Mouse (Mus musculus): Measurements from ENCODE around the gene Glmp. TPM values are rescaled to one million over a fixed set of nuclear protein-coding genes. Genes with fewer than 3 reads are reported as not detected.
A peak's percentile ranks its signal among the peaks of the same experiment; 100 is the strongest.
"Not testable (repeated sequence)": the region's sequence is repeated elsewhere in the genome, so short reads cannot be mapped to it uniquely, and the experiment has no call there.

The Glmp gene
- polyA plus RNA-seq (2016; fragmentation: Nextera tagmentation; extraction: Ambion mirVana) = 167 and 172 TPM in 2 replicates

- under 1% methylated on average over 10 of the region's 10 CpGs for WGBS
- H3K4me2 ChIP-seq = peak within 1 kb of the TSS; percentile 88
- peaks cover 11% of the 10 kb centered on the region for H3K4me1 ChIP-seq (replicated peaks)
- peaks cover 62% of the 10 kb centered on the region for H3K36me3 ChIP-seq
- H3K27ac ChIP-seq (ENCODE audit: poor library complexity, severe bottlenecking) = no peak within 1 kb of the TSS
- peak within 1 kb of the TSS; percentile 85 for H3K4me3 ChIP-seq
- peak within 1 kb of the TSS; percentile 90 for H3K9ac ChIP-seq
- no peaks in the 10 kb centered on the region for H3K27me3 ChIP-seq (replicated peaks)
- H3K9me3 ChIP-seq (replicated peaks) = no peaks in the 10 kb centered on the region
- peak; percentile 83 for ATAC-seq (ENCODE audit: insufficient number of reproducible peaks, low FRiP score)
These were observed at the start of gene Glmp for GRCm38 (mm10) chr3:88324951-88325405. Gene Glmp, plus strand, starts transcription at chr3:88325023.

GRCm38 (mm10) chr3:88276121-88276520 lies 48.7 kb upstream of the Glmp start:
- no peak overlapping the region for H3K9ac ChIP-seq
- H3K27ac ChIP-seq (ENCODE audit: poor library complexity, severe bottlenecking) = no peak overlapping the region
- WGBS = 74% methylated on average over 2 of the region's 2 CpGs
- no peaks in the 10 kb centered on the region for H3K36me3 ChIP-seq
- H3K4me2 ChIP-seq = no peak overlapping the region
- no peaks in the 10 kb centered on the region for H3K27me3 ChIP-seq (replicated peaks)
- no peaks in the 10 kb centered on the region for H3K4me1 ChIP-seq (replicated peaks)
- no peak overlapping the region for H3K4me3 ChIP-seq
- no peak for ATAC-seq (ENCODE audit: insufficient number of reproducible peaks, low FRiP score)
- H3K9me3 ChIP-seq (replicated peaks) = no peaks in the 10 kb centered on the region

DNA sequence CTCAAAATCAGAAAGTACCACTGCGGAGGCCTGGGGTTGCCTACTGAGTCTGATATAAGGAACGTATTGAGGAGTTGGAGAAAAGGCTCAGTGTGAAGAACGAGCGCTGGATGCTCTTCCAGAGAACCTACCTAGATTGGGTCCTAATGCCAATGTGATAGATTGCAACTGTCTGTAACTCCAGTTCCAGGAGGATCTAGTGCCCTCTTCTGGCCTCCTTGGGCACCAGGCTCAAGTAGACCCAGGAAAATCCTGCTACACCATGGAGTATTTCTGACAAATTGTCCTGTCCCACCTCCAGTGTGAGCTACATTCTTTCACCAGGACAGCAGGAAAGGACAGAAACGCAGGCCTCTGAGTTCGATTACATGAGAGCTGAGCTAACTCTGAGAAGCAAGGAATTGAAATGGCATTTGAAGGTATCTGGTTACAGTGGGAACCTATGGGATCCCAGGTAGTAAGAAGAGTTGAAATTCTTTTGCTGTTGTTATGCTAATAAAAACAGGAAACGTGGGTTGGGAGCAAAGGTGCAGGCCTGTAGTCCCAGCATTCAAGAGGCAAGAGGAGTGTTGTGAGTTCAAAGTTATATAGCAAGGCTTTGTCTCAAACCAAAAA lies 48.2 kb upstream of the Glmp start:
- H3K9me3 ChIP-seq (replicated peaks) = no peaks in the 10 kb centered on the region
- no peak overlapping the region for H3K4me2 ChIP-seq
- WGBS = 39% methylated on average over 7 of the region's 7 CpGs
- ATAC-seq (ENCODE audit: insufficient number of reproducible peaks, low FRiP score) = no peak
- H3K27me3 ChIP-seq (replicated peaks) = no peaks in the 10 kb centered on the region
- H3K4me3 ChIP-seq = no peak overlapping the region
- H3K36me3 ChIP-seq = no peaks in the 10 kb centered on the region
- H3K4me1 ChIP-seq (replicated peaks) = no peaks in the 10 kb centered on the region
- no peak overlapping the region for H3K9ac ChIP-seq
- H3K27ac ChIP-seq (ENCODE audit: poor library complexity, severe bottlenecking) = no peak overlapping the region

DNA sequence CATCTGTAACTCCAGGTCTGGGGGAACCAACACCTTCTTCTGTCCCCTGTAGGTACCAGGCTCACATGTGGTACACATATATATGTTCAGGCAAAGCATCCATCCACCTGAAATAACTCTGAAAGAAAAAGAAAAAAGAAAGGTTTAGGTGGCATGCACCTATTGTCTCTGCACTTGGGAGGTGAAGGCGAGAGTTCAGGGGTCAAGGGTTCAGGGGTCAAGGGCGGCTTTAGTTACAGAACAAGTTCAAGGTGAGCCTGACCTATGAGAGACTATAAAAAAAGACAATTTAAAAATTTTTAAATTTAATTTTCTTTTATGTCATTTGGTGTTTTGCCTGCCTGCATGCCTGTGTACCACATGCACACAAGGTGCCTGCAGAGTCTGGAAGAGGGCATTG lies 44.8 kb upstream of the Glmp start:
- H3K4me2 ChIP-seq = no peak overlapping the region
- H3K36me3 ChIP-seq = peaks cover 3% of the 10 kb centered on the region; the same call in 1 of the 2 replicates
- no peak overlapping the region for H3K27ac ChIP-seq (ENCODE audit: poor library complexity, severe bottlenecking)
- no peak overlapping the region for H3K4me3 ChIP-seq
- H3K4me1 ChIP-seq (replicated peaks) = no peaks in the 10 kb centered on the region
- no peak overlapping the region for H3K9ac ChIP-seq
- 0 out of 2 replicates have a peak, but pooled peaks cover under 1% of the 10 kb centered on the region for H3K9me3 ChIP-seq (replicated peaks)
- WGBS = 78% methylated on average over 2 of the region's 2 CpGs
- no peaks in the 10 kb centered on the region for H3K27me3 ChIP-seq (replicated peaks)
- no peak for ATAC-seq (ENCODE audit: insufficient number of reproducible peaks, low FRiP score)

- not testable (repeated sequence) for H3K27ac ChIP-seq (ENCODE audit: poor library complexity, severe bottlenecking)
These were observed 43.5 kb upstream of the Glmp start for GRCm38 (mm10) chr3:88281141-88281916.

DNA sequence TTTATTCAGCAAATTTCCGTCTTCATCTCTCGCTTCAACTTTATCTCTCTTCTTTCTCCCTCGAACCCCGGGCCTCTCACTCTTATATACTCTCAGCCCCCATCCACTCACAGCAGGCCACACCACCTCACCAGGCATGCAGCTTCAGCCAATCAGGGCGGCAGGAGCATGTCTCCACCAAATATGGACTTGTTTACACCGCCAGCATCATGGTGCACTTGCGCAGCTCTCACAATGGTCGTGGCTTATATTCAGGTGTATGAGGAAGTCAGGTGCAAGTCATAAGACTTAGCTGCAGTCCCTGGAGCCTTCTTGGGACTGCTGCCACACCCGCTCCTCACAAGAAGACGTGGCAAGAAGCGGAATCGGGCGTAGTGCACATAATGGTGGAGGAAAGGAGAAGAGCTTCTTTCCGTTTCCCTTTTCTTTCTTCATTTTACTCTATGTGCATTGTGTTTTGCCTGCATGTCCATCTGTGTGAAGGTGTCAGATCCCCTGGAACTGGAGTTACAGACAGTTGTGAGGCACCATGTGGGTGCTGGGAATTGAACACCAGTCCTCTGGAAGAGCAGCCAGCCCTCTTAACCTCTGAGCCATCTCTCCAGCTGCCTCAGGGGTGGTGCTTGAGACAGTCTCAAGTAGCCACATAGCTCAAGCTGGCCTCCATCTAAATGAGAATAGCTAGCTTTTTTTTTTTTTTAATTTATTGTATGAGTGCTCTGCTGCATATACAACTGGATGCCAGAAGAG lies 39.8 kb upstream of the Glmp start:
- H3K4me3 ChIP-seq; H3K27ac ChIP-seq (ENCODE audit: poor library complexity, severe bottlenecking); H3K9me3 ChIP-seq (replicated peaks); H3K4me2 ChIP-seq; ATAC-seq (ENCODE audit: insufficient number of reproducible peaks, low FRiP score); H3K9ac ChIP-seq; H3K4me1 ChIP-seq (replicated peaks); H3K27me3 ChIP-seq (replicated peaks): not testable (repeated sequence)
- H3K36me3 ChIP-seq = peaks cover 17% of the 10 kb centered on the region
- 93% methylated on average over 14 of the region's 14 CpGs for WGBS

More at GRCm38 (mm10) chr3:88281141-88281916, 43.5 kb upstream of the Glmp start:
- H3K9me3 ChIP-seq (replicated peaks); H3K4me3 ChIP-seq; H3K27me3 ChIP-seq (replicated peaks); H3K9ac ChIP-seq; H3K4me1 ChIP-seq (replicated peaks); H3K4me2 ChIP-seq; ATAC-seq (ENCODE audit: insufficient number of reproducible peaks, low FRiP score): not testable (repeated sequence)
- H3K36me3 ChIP-seq = peaks cover 11% of the 10 kb centered on the region
- 65% methylated on average over 11 of the region's 11 CpGs for WGBS

DNA sequence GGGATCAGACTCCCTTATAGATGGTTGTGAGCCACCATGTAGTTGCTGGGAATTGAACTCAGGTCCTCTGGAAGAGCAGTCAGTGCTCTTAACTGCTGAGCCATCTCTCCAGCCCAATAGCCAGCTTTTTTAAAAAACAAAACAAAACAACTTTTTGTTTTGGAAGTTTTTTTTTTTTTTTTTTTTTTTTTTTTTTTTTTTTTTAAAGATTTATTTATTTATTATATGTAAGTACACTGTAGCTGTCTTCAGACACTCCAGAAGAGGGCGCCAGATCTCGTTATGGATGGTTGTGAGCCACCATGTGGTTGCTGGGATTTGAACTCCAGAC lies 39.3 kb upstream of the Glmp start:
- H3K4me3 ChIP-seq; H3K4me1 ChIP-seq (replicated peaks); ATAC-seq (ENCODE audit: insufficient number of reproducible peaks, low FRiP score); H3K27me3 ChIP-seq (replicated peaks); H3K9ac ChIP-seq; H3K27ac ChIP-seq (ENCODE audit: poor library complexity, severe bottlenecking); H3K4me2 ChIP-seq; H3K9me3 ChIP-seq (replicated peaks): not testable (repeated sequence)
- H3K36me3 ChIP-seq = peaks cover 17% of the 10 kb centered on the region
- no CpG with 5 or more reads among the region's 2 CpGs for WGBS

- Histone ChIP-seq H3K27me3 (replicated peaks) (no peaks in the 10 kb centered on the region), H3K4me1 (replicated peaks) (0 out of 2 replicates have a peak, but pooled peaks cover 4% of the 10 kb centered on the region), H3K27ac (ENCODE audit: poor library complexity, severe bottlenecking) (no peak within 1 kb of the TSS), H3K9ac (no peak within 1 kb of the TSS), H3K4me2 (no peak within 1 kb of the TSS), H3K9me3 (replicated peaks) (peaks cover 3% of the 10 kb centered on the region; the same call in 1 of the 2 replicates), H3K4me3 (no peak within 1 kb of the TSS), H3K36me3 (peaks cover 17% of the 10 kb centered on the region)
- 94% methylated on average over 4 of the region's 4 CpGs for WGBS
- ATAC-seq (ENCODE audit: insufficient number of reproducible peaks, low FRiP score) = no peak
These were observed 37.7 kb upstream of the Glmp start, which contains the start of gene Gm38392 for GRCm38 (mm10) chr3:88287110-88287509. Gene Gm38392, minus strand, starts transcription at chr3:88287210.

GRCm38 (mm10) chr3:88288133-88288713 lies 36.6 kb upstream of the Glmp start:
- H3K27ac ChIP-seq (ENCODE audit: poor library complexity, severe bottlenecking); ATAC-seq (ENCODE audit: insufficient number of reproducible peaks, low FRiP score); H3K27me3 ChIP-seq (replicated peaks); H3K9me3 ChIP-seq (replicated peaks); H3K4me1 ChIP-seq (replicated peaks); H3K9ac ChIP-seq; H3K4me2 ChIP-seq; H3K4me3 ChIP-seq: not testable (repeated sequence)
- WGBS = 67% methylated on average over 10 of the region's 10 CpGs
- H3K36me3 ChIP-seq = peaks cover 17% of the 10 kb centered on the region

- ATAC-seq (ENCODE audit: insufficient number of reproducible peaks, low FRiP score) = no peak
- H3K27me3 ChIP-seq (replicated peaks) = no peaks in the 10 kb centered on the region
- WGBS = 59% methylated on average over 4 of the region's 4 CpGs
These were observed 32.9 kb upstream of the Glmp start for GRCm38 (mm10) chr3:88291970-88292369.

More at GRCm38 (mm10) chr3:88291970-88292369, 32.9 kb upstream of the Glmp start:
- H3K9me3 ChIP-seq (replicated peaks) = no peaks in the 10 kb centered on the region
- no peaks in the 10 kb centered on the region; the same call in 1 of the 2 replicates for H3K36me3 ChIP-seq
- H3K4me3 ChIP-seq = no peak overlapping the region
- peaks cover 9% of the 10 kb centered on the region; the same call in 1 of the 2 replicates for H3K4me1 ChIP-seq (replicated peaks)
- no peak overlapping the region for H3K27ac ChIP-seq (ENCODE audit: poor library complexity, severe bottlenecking)
- H3K9ac ChIP-seq = no peak overlapping the region
- H3K4me2 ChIP-seq = no peak overlapping the region

All from heart, embryonic 12.5 days (tissue).